Mouse (Mus musculus) adrenal gland, adult 2 months (tissue): ENCODE data around the gene Gpr1. TPM values are rescaled to one million over a fixed set of nuclear protein-coding genes. Genes with fewer than 3 reads are reported as not detected.
"Not testable (repeated sequence)": the region's sequence is repeated elsewhere in the genome, so short reads cannot be mapped to it uniquely, and the experiment has no call there.

Experiments
- DNase-seq: peaks from one replicate; pipeline ENCODE4 v3.0.0; 2021
- microRNA-seq, 2 experiments: library from miRNA; unstranded; fragments of <30 nt; microRNA quantifications; one replicate each; pipeline ENCODE4 v1.2.0; 2021
- polyA plus RNA-seq: library from polyadenylated mRNA; depleted of rRNA; stranded (reverse); fragments of >200 nt; gene quantifications from 2 replicates; pipeline ENCODE4 v1.2.3, GENCODE M21; 2012; rRNA removed
- total RNA-seq, 2 experiments: library from RNA; stranded (reverse); gene quantifications; 2 replicates each; pipeline ENCODE4 v1.2.3; 2021

The Gpr1 gene
- total and polyA plus RNA-seq, 3 experiments: 0.12 to 0.40 (median 0.28) TPM

DNA sequence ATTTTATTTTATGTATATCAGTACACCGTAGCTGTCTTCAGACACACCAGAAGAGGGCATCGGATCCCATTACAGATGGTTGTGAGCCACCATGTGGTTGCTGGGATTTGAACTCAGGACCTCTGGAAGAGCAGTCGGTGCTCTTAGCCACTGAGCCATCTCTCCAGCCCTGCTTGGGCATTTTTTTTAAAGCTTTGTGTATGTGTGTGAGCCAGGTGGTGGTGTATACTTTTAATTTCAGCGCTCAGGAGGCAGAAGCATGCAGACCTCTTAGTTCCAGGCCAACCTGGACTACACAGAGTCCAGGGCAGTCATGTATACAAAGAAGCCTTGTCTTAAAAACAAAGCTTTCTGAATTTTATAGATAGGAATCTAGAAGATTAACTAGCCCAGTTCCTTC lies 33.8 kb downstream of the Gpr1 start:
- DNase-seq: not testable (repeated sequence)

DNA sequence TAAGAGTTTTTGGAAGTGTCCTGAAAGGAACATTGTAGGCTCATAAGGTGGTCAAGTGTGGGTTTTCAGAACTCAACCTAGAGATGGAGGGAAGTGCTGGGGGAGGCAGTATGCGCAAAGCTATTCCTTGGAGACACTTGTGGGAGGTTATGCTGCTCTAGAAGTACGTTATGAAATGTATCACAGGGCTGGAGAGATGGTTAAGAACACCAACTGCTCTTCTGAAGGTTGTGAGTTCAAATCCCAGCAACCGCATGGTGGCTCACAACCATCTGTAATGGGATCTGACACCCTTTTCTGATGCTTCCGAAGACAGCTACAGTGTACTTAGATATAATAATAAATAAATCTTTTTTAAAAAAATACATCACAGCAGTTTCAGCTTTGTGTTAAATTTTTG lies 34.2 kb downstream of the Gpr1 start:
- DNase-seq: no peak

- no peak for DNase-seq
These were observed 36.0 kb downstream of the Gpr1 start for GRCm38 (mm10) chr1:63178308-63178707.

DNA sequence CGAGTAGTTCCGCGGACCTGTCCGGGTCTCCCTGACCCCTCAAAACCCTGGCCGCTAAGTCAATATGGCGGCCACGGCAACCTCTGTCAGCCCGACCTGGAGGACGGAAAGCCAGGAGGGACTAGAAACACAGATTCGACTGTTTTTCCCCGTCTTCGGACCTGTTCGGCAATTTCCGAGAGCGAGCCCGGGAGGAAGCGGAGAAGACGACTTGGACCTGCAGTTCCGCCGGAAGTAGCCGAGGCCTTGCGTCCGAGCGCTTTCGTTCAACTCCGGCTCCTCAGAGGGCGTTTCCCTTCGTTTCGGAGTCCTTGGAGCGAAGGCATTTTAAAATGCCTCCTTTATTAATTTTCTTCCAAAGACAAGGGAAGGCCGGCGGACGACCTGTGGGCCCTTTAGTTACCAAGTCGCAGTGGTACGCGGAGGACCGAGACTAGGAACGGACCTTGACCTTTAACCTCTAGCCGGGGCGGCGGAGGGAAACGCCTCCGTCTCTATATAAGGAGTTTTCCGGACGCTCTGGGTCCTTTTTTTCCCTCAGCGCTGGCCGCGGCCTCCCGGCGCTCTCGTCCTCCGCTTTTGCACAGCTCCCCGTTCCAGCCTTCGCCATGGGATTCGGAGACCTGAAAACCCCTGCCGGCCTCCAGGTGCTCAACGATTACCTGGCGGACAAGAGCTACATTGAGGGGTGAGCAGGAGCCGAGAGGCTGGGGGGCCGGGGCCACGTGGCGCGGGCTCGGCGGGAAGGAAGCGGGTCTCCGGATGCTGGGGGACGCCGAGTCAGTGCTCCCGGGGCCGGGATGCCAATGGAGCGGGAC lies 37.5 kb downstream of the Gpr1 start, which contains the start of the genes Eef1b2 and Ndufs1:
TSS of gene Eef1b2 (plus strand) at position 222 of the 818 bp plus-strand sequence.
TSS of gene Ndufs1 (minus strand) at position 230 of the 818 bp plus-strand sequence.
- peak; percentile 99 for DNase-seq

GRCm38 (mm10) chr1:63176259-63176603 lies 38.1 kb downstream of the Gpr1 start:
- no peak for DNase-seq

DNA sequence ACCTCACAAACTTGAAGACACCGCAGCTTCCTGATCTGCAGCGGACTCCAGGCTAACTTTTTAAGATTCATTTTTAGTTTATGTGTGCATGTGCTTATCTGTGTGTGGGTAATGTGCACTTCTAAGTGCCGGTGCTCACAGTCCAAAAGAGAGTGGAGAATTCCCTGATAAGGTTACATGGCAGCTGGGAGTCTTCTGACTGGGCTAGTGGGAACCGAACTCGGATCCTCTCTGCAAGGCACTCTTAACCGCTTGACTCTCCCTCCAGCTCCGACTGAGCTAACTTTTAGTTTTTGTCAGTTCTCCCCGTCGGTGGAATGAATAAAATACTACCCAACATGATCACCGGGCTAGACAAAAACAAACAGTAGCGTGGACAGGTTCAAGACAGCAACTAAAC lies 38.5 kb downstream of the Gpr1 start:
- DNase-seq: no peak

DNA sequence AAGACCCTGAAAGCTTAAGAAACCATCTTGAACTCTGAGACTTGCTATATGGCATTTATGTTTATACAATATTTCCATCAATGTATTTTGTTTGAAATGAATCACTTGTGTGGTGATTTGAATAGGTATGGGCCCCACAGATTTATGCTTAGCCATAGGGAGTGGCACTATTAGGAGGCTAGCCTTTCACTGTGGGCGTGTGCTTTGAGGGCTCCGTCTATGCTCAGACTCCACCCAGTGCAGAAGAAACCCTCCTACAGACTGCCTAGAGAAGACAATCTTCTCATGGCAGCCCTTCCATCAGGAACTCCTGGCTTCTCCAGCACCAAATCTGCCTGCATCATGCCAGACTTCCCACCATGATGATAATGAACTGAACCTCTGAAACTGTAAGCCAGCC lies 45.7 kb downstream of the Gpr1 start:
- no peak for DNase-seq

GRCm38 (mm10) chr1:63140231-63140630 lies 74.1 kb downstream of the Gpr1 start:
- DNase-seq: no peak

GRCm38 (mm10) chr1:63138586-63138985 lies 75.8 kb downstream of the Gpr1 start:
- DNase-seq: not testable (repeated sequence)

DNA sequence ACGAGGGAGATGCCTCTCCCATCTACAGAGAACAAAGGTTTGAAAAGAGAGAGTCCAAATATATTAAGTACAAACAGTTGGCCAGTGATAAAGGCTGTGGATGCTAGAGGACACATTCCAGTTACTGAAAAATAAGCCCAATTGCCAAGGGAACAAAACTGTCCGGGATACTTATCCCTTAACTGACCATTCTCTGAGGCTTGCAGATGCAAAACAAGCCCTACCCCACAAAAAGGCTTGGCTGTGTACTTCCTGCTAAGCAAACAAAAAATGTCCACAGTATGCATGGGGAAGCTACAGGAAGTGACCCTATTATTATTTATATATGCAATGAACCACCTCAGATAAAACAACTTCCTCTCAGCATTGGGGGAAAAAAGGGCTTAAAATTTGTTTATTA lies 76.4 kb downstream of the Gpr1 start:
- DNase-seq: no peak

DNA sequence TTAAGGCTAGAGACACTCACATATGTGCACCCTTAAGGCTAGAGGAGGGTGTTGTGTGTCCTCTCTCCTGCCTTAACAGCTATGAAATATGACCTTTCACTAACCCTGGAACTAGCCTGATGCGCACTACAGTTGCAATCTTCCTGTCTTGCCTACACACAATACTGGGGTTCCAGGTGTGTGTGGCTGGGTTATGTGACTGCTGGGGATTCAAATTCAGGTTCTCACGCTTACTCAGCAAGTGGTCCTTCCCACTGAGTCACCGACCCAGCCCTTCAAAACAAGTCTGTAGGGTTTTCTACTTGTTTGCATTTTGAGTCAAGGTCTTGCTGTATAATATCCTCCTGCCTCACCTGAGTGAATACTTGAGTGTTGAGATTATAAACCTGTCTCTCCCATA lies 79.8 kb downstream of the Gpr1 start:
- no peak for DNase-seq

Small RNA genes lying within 50 kb of the gene (microRNA-seq; reads per million reads assigned to microRNA genes)
- gene Gm24557 (0 reads per million in 2 experiments), gene Gm27512 (0 reads per million in 2 experiments)

Other genes with a start within 250 kb of the Gpr1 start
- 10 to 100 TPM; 20.4 to 32.6 TPM for gene Ino80d, start 99.9 kb downstream of the Gpr1 start, total RNA-seq
- gene Ino80d, start 99.9 kb downstream of the Gpr1 start, polyA plus RNA-seq: 10.6 and 10.7 TPM in 2 replicates
- 100 to 1,000 TPM; 456 to 691 TPM for gene Eef1b2, start 37.7 kb downstream of the Gpr1 start, total RNA-seq
- gene Eef1b2, start 37.7 kb downstream of the Gpr1 start, polyA plus RNA-seq: 195 and 300 TPM in 2 replicates
- gene Ndufs1, start 37.7 kb downstream of the Gpr1 start, total RNA-seq: 100 to 1,000 TPM; 280 TPM
- 21.5 and 22.0 TPM in 2 replicates for gene Ndufs1, start 37.7 kb downstream of the Gpr1 start, polyA plus RNA-seq
- gene Zdbf2, start 58.7 kb upstream of the Gpr1 start, total RNA-seq: 10 to 100 TPM in 1 of 2 experiments, 1 to 10 TPM in 1; 8.6 to 13.6 TPM
- gene Zdbf2, start 58.7 kb upstream of the Gpr1 start, polyA plus RNA-seq: 0.37 and 1.4 TPM in 2 replicates
- gene Adam23, start 231.3 kb upstream of the Gpr1 start, total RNA-seq: 10 to 100 TPM in 1 of 2 experiments, 1 to 10 TPM in 1; 9.2 to 17.1 TPM
- 4.1 and 8.5 TPM in 2 replicates for gene Adam23, start 231.3 kb upstream of the Gpr1 start, polyA plus RNA-seq